Mouse (Mus musculus) 416B (cell line): ENCODE data around the gene Msmo1.

Experiments
- DNase-seq: peaks from one replicate; pipeline ENCODE4 v3.0.0; 2011; ENCODE audit warnings: low read depth

Gene Msmo1

GRCm38 (mm10) chr8:64733271-64733943 is at the start of gene Msmo1:
Gene Msmo1, minus strand, starts transcription at chr8:64733792.
- DNase-seq = peak; percentile 97

DNA sequence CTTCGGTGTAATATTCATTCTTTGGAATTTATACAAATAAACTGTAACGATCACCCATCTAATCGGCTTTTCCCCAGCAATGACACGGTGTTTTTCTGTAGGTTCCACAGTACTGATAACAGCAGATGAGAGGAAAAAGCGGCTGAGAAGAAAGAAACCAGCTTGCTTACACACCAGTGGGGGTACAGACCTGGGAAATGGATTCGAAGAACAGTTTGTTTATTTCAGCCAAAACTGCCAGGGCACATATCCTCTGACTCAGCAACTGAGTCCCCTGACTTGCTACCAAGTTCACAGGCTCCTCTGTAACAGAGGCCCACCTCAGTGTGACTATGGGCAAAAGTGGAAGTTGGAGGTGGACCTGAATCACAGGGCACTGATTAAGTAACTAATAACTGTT is 48.4 kb upstream of the Msmo1 start:
- DNase-seq = peak; percentile 67

GRCm38 (mm10) chr8:64777925-64778324 is 44.3 kb upstream of the Msmo1 start:
- peak; percentile 49 for DNase-seq

- no peak for DNase-seq
Observed at GRCm38 (mm10) chr8:64774136-64774535, 40.5 kb upstream of the Msmo1 start.

DNA sequence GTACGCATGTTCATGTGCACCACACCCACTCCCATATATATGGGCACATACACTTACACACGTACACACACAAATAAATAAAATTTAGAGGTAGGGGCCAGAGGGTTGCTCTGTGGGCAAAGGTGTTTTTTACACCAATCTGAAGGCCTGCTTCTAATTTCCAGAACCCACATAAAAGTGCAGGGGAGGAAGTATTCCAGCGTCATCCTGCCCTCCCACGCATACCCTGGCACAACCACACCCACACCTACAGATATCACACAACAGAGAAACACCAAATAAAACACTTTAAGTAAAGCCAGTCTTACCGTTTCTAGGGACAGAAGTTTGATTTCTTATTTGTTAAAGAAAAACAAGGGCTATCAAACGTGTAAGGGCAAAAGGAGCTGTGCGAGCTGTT is 37.2 kb upstream of the Msmo1 start:
- no peak for DNase-seq

DNA sequence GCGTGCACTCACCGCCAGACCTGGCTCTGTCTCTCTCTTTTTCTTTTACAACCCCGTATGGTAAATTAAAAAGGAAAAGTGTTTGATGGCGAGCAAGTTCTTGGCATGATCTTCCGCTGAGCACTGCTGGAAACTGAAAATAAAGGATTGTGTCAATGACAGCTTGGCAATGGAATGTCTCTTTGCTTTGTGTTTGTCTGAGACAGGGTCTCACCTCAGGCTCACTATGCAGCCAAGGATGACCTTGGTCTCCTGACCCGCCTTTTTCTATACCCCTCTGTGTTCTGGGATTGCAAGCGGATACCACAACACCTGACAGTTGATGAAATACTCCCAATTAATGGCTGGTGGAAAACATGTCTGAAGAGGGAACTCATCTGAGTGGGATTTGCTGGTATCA is 36.0 kb upstream of the Msmo1 start:
- no peak for DNase-seq

DNA sequence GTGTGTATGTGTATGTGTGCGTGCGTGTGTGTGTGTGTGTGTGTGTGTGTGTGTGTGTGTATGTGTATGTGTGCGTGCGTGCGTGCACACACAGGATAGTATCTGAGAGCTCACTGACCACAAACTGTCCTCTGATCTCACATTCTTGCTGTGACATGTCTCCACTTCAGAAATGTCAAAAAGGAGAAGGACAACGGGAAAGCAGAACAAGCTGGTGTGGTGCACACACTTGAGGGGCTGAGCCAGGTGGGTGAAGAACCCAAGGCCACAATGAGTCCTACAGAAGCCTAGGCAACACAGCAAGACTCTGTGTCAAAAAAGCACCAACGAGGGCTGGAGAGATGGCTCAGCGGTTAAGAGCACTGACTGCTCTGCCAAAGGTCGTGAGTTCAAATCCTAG is 35.1 kb upstream of the Msmo1 start:
- peak; percentile 21 for DNase-seq

- no peak for DNase-seq
Observed at GRCm38 (mm10) chr8:64767047-64767446, 33.5 kb upstream of the Msmo1 start.

DNA sequence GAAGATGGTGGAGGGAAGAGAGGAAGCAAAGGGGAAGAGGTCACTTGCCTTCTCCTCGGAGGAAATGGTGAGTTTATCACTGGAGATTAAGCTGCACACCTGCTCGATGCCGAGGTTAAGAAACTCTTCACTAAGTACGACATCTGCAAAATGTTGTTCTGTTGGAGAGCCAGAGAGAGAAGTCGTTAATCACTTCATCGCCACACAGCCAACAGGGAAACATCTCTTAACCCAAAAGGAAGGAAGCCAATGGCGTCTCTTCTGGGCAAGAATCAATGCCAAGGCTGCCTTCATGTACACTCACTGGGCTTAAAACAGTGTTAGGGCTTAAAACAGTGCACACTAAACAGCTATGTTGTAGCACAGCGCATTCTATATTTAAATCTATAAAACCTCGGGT is 30.5 kb upstream of the Msmo1 start:
- DNase-seq = peak; percentile 28

GRCm38 (mm10) chr8:64762751-64763150 is 29.2 kb upstream of the Msmo1 start:
- DNase-seq = no peak

GRCm38 (mm10) chr8:64761430-64761829 is 27.8 kb upstream of the Msmo1 start:
- peak; percentile 70 for DNase-seq

- DNase-seq = no peak
Observed at GRCm38 (mm10) chr8:64757956-64758355, 24.4 kb upstream of the Msmo1 start.

DNA sequence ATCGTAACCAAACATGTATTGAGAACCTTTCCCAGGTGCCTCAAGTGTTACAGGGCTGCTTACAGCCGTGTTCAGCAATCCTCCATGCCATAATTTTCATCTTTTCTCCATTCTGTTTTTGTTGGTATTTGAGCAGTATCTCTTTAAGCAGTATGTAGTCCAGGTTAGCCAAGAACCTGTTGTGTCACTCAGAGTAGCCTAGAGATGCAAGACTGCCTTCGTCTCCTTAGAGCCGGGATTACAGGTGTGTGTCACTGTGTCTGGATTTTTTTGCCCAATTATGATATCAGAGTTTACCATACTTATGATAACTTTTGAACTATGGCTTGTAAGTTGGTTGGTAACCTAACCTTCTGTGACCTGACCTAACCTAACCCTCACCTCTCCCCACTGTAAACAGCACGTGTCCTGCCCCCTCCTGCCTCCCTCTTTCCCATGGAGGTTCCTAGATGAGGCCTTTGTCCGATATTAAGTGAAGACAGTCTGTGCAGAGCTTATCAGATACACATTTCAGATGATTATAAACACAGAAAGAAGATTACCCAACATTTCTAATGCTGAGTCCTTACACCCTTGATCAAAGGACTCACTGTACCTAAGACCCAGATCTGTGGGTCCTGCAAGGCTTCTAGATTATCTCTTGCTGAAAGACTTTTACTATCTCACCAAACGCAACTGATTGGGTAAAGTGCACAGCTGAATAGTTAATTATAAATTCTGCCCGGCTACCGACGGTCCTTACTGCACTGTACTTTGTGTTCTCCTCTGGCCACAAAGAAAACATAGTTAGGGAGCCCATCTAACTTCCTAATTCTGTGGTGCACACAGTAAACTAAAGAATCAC is 12.8 kb upstream of the Msmo1 start:
- DNase-seq = no peak

DNA sequence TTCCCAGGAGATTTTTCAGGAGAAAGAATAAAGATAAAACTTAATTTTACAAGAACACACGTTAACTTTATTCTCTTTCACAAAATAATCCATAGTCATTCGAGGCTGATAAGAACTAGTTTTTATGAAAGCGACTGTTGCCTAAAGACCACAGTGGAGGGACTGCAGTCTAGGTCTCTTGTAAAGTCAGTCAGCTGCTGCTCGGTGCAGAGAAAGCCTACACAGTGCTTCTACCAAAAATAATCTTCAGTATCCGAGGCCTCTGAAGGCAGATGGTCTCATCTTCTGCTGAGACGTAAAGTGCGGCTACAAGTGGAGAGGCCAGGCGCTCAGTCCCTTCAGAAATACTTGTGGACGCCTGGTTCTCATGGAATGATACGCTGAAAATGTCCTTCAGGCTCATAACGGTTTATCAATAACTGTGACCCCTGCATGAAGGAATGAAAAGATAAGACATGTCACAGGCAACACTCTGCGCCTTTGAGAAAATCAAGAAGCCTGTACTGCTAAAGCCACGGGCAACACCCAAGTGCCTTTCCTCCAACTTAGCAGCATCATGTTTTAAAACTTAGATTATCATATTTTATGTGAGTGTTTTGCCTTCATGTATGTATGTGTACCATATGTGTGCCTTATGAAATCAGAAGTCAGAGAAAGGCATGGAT is 7.1 kb upstream of the Msmo1 start:
- no peak for DNase-seq

DNA sequence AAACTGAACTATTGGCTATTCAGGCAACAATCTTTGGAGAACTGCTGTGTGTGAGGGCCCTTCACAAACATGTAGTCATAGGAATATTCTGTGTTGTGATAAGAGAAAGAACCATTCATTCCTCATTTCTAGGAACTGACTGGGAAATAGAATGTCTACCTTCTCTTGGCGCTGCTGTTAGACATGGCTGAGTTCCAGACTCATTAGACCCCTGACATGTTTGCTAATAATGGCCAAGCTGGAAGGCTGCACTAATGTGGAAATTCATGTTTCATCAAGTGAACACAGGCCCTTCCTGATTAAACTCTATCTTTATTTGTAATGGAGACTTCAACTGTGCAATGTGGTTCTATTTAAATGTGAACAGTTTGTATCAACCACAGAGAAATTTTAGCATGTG is 5.3 kb upstream of the Msmo1 start:
- no peak for DNase-seq

- DNase-seq = peak; percentile 58
Observed at GRCm38 (mm10) chr8:64736767-64737323, 3.3 kb upstream of the Msmo1 start.

DNA sequence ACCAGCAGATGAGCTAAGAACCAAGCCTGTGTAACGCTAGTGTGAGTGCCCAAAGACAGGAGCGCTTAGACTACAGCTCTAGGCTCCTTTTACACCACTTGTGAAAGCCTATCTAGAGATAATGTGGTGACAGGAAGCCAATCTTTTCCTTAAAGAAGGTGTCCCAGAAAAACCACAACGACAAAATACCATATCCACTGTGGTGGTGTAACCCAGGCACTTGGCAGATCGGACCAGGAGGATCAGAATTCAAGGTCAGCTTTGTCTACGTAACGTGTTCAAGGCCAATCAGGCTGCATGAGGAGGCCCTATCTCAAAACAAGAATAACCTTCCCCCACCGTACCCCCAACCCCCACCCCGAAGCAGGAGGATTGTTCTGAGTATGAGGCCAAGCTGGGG is 1.6 kb upstream of the Msmo1 start:
- DNase-seq = peak; percentile 96

- DNase-seq = no peak
Observed at GRCm38 (mm10) chr8:64732596-64732995, 996 bp downstream of the Msmo1 start.

DNA sequence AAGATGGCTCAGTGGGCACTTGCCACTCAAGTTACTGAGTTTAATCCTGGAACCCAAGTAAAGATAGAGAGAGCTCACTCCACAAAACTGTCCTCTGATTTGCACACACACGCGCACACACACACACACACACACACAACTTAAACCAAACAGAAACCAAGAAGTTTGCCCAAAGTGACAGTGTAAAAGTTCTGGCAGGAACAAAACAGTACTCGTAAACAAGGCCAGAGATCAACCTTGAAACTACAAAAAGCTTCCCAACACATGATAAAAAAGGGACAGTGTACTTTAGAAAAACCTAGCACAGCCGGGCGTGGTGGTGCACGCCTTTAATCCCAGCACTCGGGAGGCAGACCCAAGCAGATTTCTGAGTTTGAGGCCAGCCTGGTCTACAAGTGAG is 5.4 kb downstream of the Msmo1 start:
- no peak for DNase-seq

DNA sequence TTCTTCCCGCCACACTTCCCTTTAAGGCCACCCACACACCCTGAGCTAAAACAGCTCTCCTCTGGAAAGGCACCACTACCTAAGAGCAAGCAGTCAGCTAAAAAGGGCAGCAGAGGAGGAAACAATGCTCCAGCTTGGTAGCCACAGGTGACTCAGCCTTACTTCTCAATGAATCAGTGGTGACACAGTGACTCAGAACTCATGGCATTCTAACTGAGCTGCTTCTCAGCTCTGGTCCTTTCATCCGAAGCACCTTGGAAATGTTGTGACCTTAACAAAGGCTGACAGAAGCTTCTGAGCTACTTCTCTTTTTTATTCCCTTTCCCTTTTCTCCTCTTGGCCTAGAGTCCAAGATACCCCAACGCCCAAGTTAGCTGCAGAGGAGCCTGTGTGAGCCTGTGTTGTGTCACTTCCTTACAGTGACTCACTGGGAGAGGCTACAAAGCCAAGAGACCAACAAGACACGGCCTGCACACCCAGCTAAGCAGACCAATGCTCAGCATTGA is 7.3 kb downstream of the Msmo1 start:
- DNase-seq = peak; percentile 90

- DNase-seq = no peak
Observed at GRCm38 (mm10) chr8:64723206-64723605, 10.4 kb downstream of the Msmo1 start.

- no peak for DNase-seq
Observed at GRCm38 (mm10) chr8:64717868-64718267, 15.7 kb downstream of the Msmo1 start.
